Mouse (Mus musculus): ENCODE measurements around the gene C3ar1. TPM values are rescaled to one million over a fixed set of nuclear protein-coding genes. Genes with fewer than 3 reads are reported as not detected.

The C3ar1 gene
- polyA plus RNA-seq, 1 experiment from 2014 or later: 3.0 TPM

DNA sequence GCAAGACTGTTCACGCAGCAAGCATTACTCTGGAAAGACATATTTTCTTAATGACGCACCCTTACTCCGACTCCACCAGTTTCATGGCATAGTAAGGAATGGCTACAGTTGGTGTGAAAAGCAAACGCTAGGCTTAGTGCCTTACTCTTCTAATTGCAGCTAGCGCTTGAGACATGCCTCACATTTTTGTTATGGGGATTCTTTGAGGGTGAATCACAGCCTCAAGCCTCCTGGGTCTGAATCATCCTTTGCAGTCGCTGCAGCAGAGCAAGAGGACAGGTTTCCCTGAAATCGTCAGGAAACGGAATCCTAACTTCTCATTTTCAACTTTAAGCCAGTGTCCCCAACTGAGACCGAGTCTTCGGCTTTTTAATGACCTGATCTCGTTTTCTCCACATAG, 13.9 kb upstream of the C3ar1 start:
- Histone ChIP-seq H3K4me1 (no peaks in the 10 kb centered on the region), H3K36me3 (no peaks in the 10 kb centered on the region), H3K27me3 (replicated peaks) (0 out of 2 replicates have a peak, but pooled peaks cover 4% of the 10 kb centered on the region), H3K27ac (replicated peaks) (no peak overlapping the region), H3K4me3 (no peak overlapping the region), H3K9me3 (no peaks in the 10 kb centered on the region), H3K9ac (no peak overlapping the region), H3K4me2 (no peak overlapping the region)
- WGBS: 57% methylated on average over 11 of the region's 11 CpGs
- ATAC-seq (ENCODE audit: extremely low read depth, insufficient number of reproducible peaks, low FRiP score, low TSS enrichment): no peak

DNA sequence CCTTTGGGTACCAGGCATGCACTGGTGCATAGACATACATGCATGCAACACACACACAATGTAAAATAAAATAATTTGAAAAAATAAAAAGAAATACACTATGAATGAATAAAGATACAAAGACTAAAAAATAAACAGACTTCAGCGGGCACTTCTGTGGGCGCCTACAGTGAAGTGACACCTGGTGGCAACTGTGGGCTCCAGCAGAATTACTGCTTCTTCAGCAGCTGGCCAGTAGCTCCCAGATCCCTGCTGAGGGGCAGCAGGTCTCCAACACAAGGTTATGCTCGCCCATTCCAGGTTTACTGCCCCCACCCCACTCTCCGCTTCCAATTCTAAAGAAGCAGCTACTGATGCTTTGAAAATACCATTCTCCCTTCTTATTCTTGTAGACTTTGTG, 12.0 kb upstream of the C3ar1 start:
- H3K9me3 ChIP-seq: no peaks in the 10 kb centered on the region
- H3K27me3 ChIP-seq (replicated peaks): 0 out of 2 replicates have a peak, but pooled peaks cover 4% of the 10 kb centered on the region
- no peak overlapping the region for H3K4me2 ChIP-seq
- WGBS: 48% methylated on average over 4 of the region's 4 CpGs
- H3K4me3 ChIP-seq: no peak overlapping the region
- H3K36me3 ChIP-seq: no peaks in the 10 kb centered on the region
- no peak overlapping the region for H3K27ac ChIP-seq (replicated peaks)
- H3K9ac ChIP-seq: no peak overlapping the region
- no peaks in the 10 kb centered on the region for H3K4me1 ChIP-seq
- ATAC-seq (ENCODE audit: extremely low read depth, insufficient number of reproducible peaks, low FRiP score, low TSS enrichment): no peak

DNA sequence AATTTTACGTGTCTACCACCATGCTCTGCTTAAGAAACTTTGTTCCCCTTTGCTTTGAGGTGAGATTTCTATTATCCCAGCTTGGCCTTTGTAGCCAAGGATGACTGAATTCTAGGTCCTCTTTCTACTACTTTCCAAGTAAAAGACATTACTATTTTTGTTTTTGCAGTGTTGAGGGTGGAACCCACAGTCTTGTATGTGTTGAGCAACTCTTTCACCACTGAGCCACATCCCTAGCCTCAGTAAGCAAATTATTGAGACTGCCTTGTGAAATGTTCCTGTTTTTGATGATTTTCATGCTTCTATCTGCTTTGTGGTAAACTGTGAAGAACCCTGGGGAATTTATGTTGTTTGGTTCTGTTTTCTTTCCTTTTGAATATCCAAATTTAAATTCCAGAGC, 6.9 kb upstream of the C3ar1 start:
- ATAC-seq (ENCODE audit: extremely low read depth, insufficient number of reproducible peaks, low FRiP score, low TSS enrichment): no peak
- no peak overlapping the region for H3K4me3 ChIP-seq
- H3K27ac ChIP-seq (replicated peaks): no peak overlapping the region
- H3K9me3 ChIP-seq: peaks cover 20% of the 10 kb centered on the region; the same call in 1 of the 2 replicates
- no peaks in the 10 kb centered on the region for H3K36me3 ChIP-seq
- 61% methylated on average over 1 of the region's 1 CpGs for WGBS
- H3K4me1 ChIP-seq: no peaks in the 10 kb centered on the region
- H3K27me3 ChIP-seq (replicated peaks): no peaks in the 10 kb centered on the region
- H3K9ac ChIP-seq: no peak overlapping the region
- no peak overlapping the region for H3K4me2 ChIP-seq

DNA sequence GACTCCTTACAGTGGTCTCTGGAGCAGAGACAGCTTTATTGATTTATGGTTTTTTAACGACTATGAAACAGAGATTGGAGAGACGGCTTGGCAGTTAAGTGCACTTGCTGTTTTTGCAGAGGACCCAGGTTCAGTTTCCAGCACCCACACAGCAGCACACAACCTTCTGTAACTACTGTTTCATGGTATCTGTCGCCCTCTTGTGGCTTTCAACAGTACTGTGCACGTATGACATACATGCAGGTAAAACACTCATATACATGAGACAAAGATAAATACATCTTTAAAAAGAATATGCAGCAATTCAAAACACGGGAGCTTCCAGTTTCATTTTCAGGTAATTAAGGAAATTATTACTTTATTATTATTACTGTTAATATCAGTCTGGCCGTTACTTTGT, 6.5 kb upstream of the C3ar1 start:
- 71% methylated on average over 6 of the region's 6 CpGs for WGBS
- ATAC-seq (ENCODE audit: extremely low read depth, insufficient number of reproducible peaks, low FRiP score, low TSS enrichment): no peak
- no peaks in the 10 kb centered on the region for H3K4me1 ChIP-seq
- H3K36me3 ChIP-seq: no peaks in the 10 kb centered on the region
- no peak overlapping the region for H3K27ac ChIP-seq (replicated peaks)
- H3K4me2 ChIP-seq: no peak overlapping the region
- no peak overlapping the region for H3K9ac ChIP-seq
- no peak overlapping the region for H3K4me3 ChIP-seq
- no peaks in the 10 kb centered on the region for H3K27me3 ChIP-seq (replicated peaks)
- peaks cover 20% of the 10 kb centered on the region; the same call in 1 of the 2 replicates for H3K9me3 ChIP-seq

DNA sequence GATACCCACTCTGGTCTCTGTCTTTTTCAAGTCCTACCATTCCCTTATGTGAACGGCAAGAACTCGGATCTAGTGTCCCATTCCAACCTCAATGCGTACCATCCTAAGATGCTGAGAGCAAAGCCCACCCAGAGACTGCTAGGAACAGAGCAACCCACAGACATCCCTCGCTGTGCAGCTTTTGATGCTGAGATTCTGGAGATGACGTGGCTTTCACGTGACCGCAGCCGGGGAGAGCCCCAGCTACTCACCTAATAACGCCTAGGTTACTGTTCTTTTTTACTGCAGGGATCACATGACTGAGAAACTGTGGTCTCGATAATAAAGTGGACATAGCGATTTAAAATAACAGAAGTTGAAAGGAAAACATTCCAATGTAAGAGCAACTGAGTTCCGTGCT, 1.4 kb downstream of the C3ar1 start:
- Histone ChIP-seq H3K36me3 (no peaks in the 10 kb centered on the region), H3K4me2 (no peak overlapping the region), H3K4me1 (peaks cover 8% of the 10 kb centered on the region), H3K9me3 (no peaks in the 10 kb centered on the region), H3K4me3 (no peak overlapping the region), H3K27ac (replicated peaks) (no peak overlapping the region), H3K9ac (no peak overlapping the region), H3K27me3 (replicated peaks) (no peaks in the 10 kb centered on the region)
- ATAC-seq (ENCODE audit: extremely low read depth, insufficient number of reproducible peaks, low FRiP score, low TSS enrichment): no peak
- WGBS: 75% methylated on average over 12 of the region's 12 CpGs

DNA sequence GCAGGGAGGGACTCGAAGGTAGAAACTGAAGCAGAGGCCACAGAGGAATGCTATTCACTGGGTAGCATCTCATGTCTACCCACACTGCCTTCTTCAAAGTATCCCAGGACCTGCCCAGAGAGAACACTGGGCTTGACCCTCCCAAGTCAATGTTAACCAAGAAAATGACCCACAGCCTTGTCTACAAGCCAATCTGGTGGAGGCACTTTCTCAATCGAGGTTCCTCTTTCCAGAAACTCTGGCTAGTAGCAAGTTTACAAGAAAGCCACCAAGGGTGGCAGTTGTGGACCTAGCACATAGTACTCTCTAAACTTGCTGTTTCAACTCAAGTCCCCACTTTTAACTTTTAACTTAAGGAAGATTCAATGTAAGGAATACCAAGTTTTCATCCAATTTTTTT, 3.3 kb downstream of the C3ar1 start:
- Histone ChIP-seq H3K4me2 (no peak overlapping the region), H3K27ac (replicated peaks) (no peak overlapping the region), H3K4me1 (peaks cover 8% of the 10 kb centered on the region), H3K36me3 (no peaks in the 10 kb centered on the region), H3K9me3 (no peaks in the 10 kb centered on the region), H3K4me3 (no peak overlapping the region), H3K9ac (no peak overlapping the region), H3K27me3 (replicated peaks) (no peaks in the 10 kb centered on the region)
- no peak for ATAC-seq (ENCODE audit: extremely low read depth, insufficient number of reproducible peaks, low FRiP score, low TSS enrichment)
- WGBS: 55% methylated on average over 2 of the region's 2 CpGs

DNA sequence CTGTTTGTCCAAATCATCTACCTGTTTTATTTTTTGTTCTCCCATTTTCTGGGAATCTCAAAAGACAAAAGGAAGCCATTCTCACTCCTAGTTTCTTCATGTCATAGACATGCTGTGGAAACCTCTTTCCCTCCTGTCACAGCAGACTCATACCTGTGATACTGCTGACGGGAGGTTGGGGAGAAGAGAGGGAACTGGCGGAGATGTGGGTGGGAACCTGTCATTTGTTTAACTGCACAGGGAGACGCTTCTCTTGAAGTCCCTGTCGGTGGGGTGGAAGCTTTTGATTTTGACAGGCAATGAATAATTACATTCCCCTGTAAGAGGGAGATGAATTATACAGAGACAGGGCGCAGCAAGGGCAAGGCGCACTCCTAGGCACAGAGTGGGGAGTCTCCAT, 12.2 kb downstream of the C3ar1 start:
- no peaks in the 10 kb centered on the region for H3K4me1 ChIP-seq
- H3K27me3 ChIP-seq (replicated peaks): no peaks in the 10 kb centered on the region
- no peak overlapping the region for H3K4me2 ChIP-seq
- WGBS: 79% methylated on average over 6 of the region's 6 CpGs
- peaks cover 76% of the 10 kb centered on the region for H3K36me3 ChIP-seq
- no peaks in the 10 kb centered on the region for H3K9me3 ChIP-seq
- no peak overlapping the region for H3K4me3 ChIP-seq
- no peak overlapping the region for H3K27ac ChIP-seq (replicated peaks)
- no peak overlapping the region for H3K9ac ChIP-seq
- ATAC-seq (ENCODE audit: extremely low read depth, insufficient number of reproducible peaks, low FRiP score, low TSS enrichment): no peak

DNA sequence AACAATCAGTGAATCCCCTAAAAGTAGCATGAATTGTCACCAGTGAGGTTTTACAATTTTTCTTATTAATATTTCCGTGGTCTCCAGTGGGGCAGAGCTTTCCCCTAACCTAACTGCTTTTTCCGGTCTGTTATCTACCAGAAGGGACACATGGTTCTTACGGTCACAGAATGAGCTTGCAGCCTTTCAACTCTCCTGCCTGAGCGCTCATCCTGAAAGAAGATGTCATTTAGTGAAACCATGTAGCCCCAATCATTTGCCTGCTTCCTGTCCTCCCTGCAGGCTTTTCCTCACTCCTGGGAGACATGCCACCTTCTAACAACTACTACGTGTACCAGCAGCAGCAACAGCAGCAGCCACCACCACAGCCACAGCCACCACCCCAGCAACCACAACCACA, 18.4 kb downstream of the C3ar1 start:
- no peak overlapping the region for H3K9ac ChIP-seq
- H3K27ac ChIP-seq (replicated peaks): no peak overlapping the region
- H3K4me3 ChIP-seq: no peak overlapping the region
- peaks cover 8% of the 10 kb centered on the region; the same call in 1 of the 2 replicates for H3K9me3 ChIP-seq
- no peaks in the 10 kb centered on the region for H3K4me1 ChIP-seq
- no peak for ATAC-seq (ENCODE audit: extremely low read depth, insufficient number of reproducible peaks, low FRiP score, low TSS enrichment)
- peaks cover 98% of the 10 kb centered on the region for H3K36me3 ChIP-seq
- no peaks in the 10 kb centered on the region for H3K27me3 ChIP-seq (replicated peaks)
- WGBS: 84% methylated on average over 5 of the region's 5 CpGs
- no peak overlapping the region for H3K4me2 ChIP-seq

DNA sequence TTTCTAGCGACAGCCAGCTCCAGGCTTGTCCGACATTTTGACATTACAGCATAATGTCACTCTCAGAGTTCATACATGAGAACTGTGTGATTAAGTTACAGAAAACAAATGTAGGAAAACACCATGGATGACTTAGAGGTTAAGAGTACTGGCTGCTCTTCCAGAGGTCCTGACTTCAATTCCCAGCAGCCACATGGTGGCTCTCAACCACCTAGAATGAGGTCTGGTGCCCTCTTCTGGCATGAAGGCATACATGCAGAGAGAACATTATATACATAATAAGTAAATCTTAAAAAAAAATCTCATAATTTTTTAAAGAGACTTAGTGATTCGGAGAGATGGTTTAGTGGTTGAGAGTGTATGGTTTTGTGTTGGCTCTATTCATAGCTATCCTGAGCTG, 19.0 kb downstream of the C3ar1 start:
- WGBS: 95% methylated on average over 3 of the region's 3 CpGs
- peaks cover 98% of the 10 kb centered on the region for H3K36me3 ChIP-seq
- no peak overlapping the region for H3K4me3 ChIP-seq
- no peak overlapping the region for H3K9ac ChIP-seq
- no peak overlapping the region for H3K4me2 ChIP-seq
- ATAC-seq (ENCODE audit: extremely low read depth, insufficient number of reproducible peaks, low FRiP score, low TSS enrichment): no peak
- peaks cover 8% of the 10 kb centered on the region; the same call in 1 of the 2 replicates for H3K9me3 ChIP-seq
- no peaks in the 10 kb centered on the region for H3K27me3 ChIP-seq (replicated peaks)
- H3K27ac ChIP-seq (replicated peaks): no peak overlapping the region
- no peaks in the 10 kb centered on the region for H3K4me1 ChIP-seq

DNA sequence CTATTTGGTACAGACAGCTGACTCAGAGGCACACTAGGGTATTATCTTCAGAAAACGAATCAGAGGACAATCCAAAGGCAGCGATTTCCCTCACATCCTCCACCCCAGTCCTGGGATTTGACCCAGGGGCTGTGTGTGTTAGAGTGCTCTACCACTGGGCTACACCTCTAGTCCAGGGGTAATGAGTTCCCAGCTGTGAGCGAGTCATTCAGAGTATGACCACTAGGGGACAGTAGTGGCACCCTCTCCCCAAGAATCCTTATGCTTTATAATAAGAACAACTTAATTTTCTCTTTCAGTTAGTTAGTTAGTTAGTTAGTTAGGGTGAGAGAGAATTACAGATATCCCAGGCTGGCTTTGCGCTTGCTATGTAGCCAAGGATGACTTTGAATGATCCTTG, 21.6 kb downstream of the C3ar1 start:
- Histone ChIP-seq H3K9ac (no peak overlapping the region), H3K9me3 (peaks cover 8% of the 10 kb centered on the region; the same call in 1 of the 2 replicates), H3K27ac (replicated peaks) (no peak overlapping the region), H3K36me3 (peaks cover 94% of the 10 kb centered on the region), H3K4me1 (no peaks in the 10 kb centered on the region), H3K27me3 (replicated peaks) (no peaks in the 10 kb centered on the region), H3K4me2 (no peak overlapping the region), H3K4me3 (no peak overlapping the region)
- no peak for ATAC-seq (ENCODE audit: extremely low read depth, insufficient number of reproducible peaks, low FRiP score, low TSS enrichment)
- 57% methylated on average over 4 of the region's 4 CpGs for WGBS

DNA sequence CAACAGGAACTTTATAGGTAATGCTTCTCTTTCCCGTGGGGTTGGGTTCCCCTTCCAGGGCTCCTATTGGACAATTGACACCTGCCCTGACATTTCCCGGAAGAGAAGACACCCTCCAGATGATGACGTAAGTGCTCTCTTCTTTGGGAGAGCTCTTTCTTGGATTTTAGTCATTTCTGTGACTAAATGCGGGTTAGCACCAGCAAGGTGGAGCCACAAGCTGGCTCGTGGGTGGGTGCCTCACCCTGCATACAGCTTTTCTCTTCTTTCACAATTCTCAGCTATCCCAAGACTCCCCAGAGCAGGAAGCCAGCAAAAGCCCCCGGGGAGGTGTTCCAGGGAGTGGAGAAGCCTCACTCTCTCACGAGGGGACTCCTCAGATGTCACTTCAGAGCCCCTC, 23.1 kb downstream of the C3ar1 start:
- Histone ChIP-seq H3K4me1 (0 out of 2 replicates have a peak, but pooled peaks cover 1% of the 10 kb centered on the region), H3K27me3 (replicated peaks) (no peaks in the 10 kb centered on the region), H3K36me3 (peaks cover 94% of the 10 kb centered on the region), H3K4me2 (no peak overlapping the region), H3K9me3 (peaks cover 8% of the 10 kb centered on the region; the same call in 1 of the 2 replicates), H3K27ac (replicated peaks) (no peak overlapping the region), H3K9ac (no peak overlapping the region), H3K4me3 (no peak overlapping the region)
- WGBS: 83% methylated on average over 7 of the region's 7 CpGs
- ATAC-seq (ENCODE audit: extremely low read depth, insufficient number of reproducible peaks, low FRiP score, low TSS enrichment): no peak

DNA sequence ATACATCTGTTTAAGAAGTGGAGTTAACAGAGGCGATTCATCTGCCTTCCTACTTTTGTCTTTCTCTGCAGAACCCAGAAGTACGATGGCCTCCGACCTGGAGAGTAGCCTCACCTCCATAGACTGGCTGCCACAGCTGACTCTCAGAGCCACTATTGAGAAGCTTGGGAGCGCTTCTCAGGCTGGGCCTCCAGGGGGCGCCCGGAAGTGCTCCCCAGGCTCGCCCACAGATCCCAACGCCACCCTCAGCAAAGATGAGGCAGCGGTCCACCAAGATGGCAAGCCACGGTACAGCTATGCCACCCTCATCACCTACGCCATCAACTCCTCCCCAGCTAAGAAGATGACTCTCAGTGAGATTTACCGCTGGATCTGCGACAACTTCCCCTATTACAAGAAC, 27.9 kb downstream of the C3ar1 start:
- ATAC-seq (ENCODE audit: extremely low read depth, insufficient number of reproducible peaks, low FRiP score, low TSS enrichment): no peak
- H3K27me3 ChIP-seq (replicated peaks): no peaks in the 10 kb centered on the region
- WGBS: 47% methylated on average over 13 of the region's 13 CpGs
- H3K9ac ChIP-seq: no peak overlapping the region
- H3K4me3 ChIP-seq: no peak overlapping the region
- H3K4me1 ChIP-seq: peaks cover 44% of the 10 kb centered on the region
- no peak overlapping the region for H3K27ac ChIP-seq (replicated peaks)
- no peaks in the 10 kb centered on the region for H3K9me3 ChIP-seq
- H3K4me2 ChIP-seq: no peak overlapping the region; the same call in 1 of the 2 replicates
- peaks cover 48% of the 10 kb centered on the region for H3K36me3 ChIP-seq
